Mouse (Mus musculus) mouse embryonic stem cell (cell line): Measurements from ENCODE around the gene Sptb.

ENCODE experiments used
- in situ Hi-C, 2 experiments: fragments of 300-500 bp; cut with MboI; formaldehyde crosslinking; loops; 1 replicate in 1 of 2; 3 replicates in 1 of 2; pipeline ENCODE4 v1.14.3; 2019 to 2020; ENCODE audit warnings: low sequenced_read_pairs in 2 of 2, low pct_unique_long_range_greater_than_20kb in 1 of 2, mixed read lengths in 1 of 2; ENCODE audit not compliant: unreplicated experiment in 1 of 2

The Sptb gene

GRCm38 (mm10) chr12:76534641-76535283 is 175.6 kb downstream of the Sptb start:
- in situ Hi-C loops = no loop called here

GRCm38 (mm10) chr12:76534233-76534632 is 176.1 kb downstream of the Sptb start:
- in situ Hi-C loops = no loop called here

- in situ Hi-C loops = no loop called here
Measured at GRCm38 (mm10) chr12:76533377-76534222, 176.7 kb downstream of the Sptb start.

- in situ Hi-C loops = no loop called here
Measured at GRCm38 (mm10) chr12:76532926-76533376, 177.4 kb downstream of the Sptb start.

- in situ Hi-C loops = no loop called here
Measured at GRCm38 (mm10) chr12:76531986-76532925, 178.1 kb downstream of the Sptb start.

GRCm38 (mm10) chr12:76530580-76531139 is 179.7 kb downstream of the Sptb start, which contains the start of gene Plekhg3:
Plekhg3 (plus strand) TSS chr12:76530891.
- in situ Hi-C loops = no loop called here
